Mouse (Mus musculus): ENCODE measurements around the gene Slc25a22.

- no peak for TF ChIP-seq CTCF (IDR thresholded peaks at IDR 0.05; ENCODE audit: control insufficient read depth, insufficient read depth, insufficient read length)
- no peak for TF ChIP-seq USF1 (IDR thresholded peaks at IDR 0.05; ENCODE audit: low read depth)
- no peak for TF ChIP-seq MYOG (IDR thresholded peaks at IDR 0.05; ENCODE audit: control insufficient read depth, extremely low read depth, insufficient read length)
- TF ChIP-seq MYOD1 (IDR thresholded peaks at IDR 0.05; ENCODE audit: control insufficient read depth, insufficient read length, low read depth) = no peak
- TF ChIP-seq CEBPB (IDR thresholded peaks at IDR 0.05; ENCODE audit: low read depth) = no peak
- TF ChIP-seq MAX (IDR thresholded peaks at IDR 0.05) = no peak
These were observed 30.5 kb upstream of the Slc25a22 start for GRCm38 (mm10) chr7:141468164-141468521.
